Mouse (Mus musculus) hindbrain, embryonic 11.5 days (tissue): ENCODE measurements around the gene Spaca9. TPM values are rescaled to one million over a fixed set of nuclear protein-coding genes. Genes with fewer than 3 reads are reported as not detected.

ENCODE experiments used
- ATAC-seq: fragments of 200-750 bp; cut with Nextera tagmentation; 2 replicates; pipeline ENCODE4 v1.8.0; 2017; ENCODE audit warnings: mild to moderate bottlenecking, moderate TSS enrichment, moderate library complexity; ENCODE audit not compliant: low FRiP score
- DNase-seq: peaks from one replicate; pipeline ENCODE4 v3.0.0-alpha.2; 2015; ENCODE audit warnings: low spot score
- H3K27ac ChIP-seq: fragments of 300-500 bp; sonication (generic); 2 replicates; pipeline ENCODE4 v1.5.1; 2014; ENCODE audit warnings: mild to moderate bottlenecking, low read depth, low read length
- H3K27me3 ChIP-seq: fragments of 300-500 bp; sonication (generic); 2 replicates; pipeline ENCODE4 v1.6.1; 2014; ENCODE audit warnings: mild to moderate bottlenecking, low read length, moderate library complexity, mixed read lengths; ENCODE audit not compliant: control insufficient read depth, insufficient read depth
- H3K36me3 ChIP-seq: fragments of 300-500 bp; sonication (generic); 2 replicates; pipeline ENCODE4 v1.6.1; 2014; ENCODE audit warnings: mild to moderate bottlenecking, low read length, moderate library complexity, mixed read lengths; ENCODE audit not compliant: control insufficient read depth, insufficient read depth
- H3K4me1 ChIP-seq: fragments of 300-500 bp; sonication (generic); replicated peaks from 2 replicates; pipeline ENCODE4 v1.6.1; 2014; ENCODE audit warnings: low read length, mixed read lengths; ENCODE audit not compliant: control insufficient read depth, insufficient read depth
- H3K4me2 ChIP-seq: fragments of 300-500 bp; sonication (generic); replicated peaks from 2 replicates; pipeline ENCODE4 v1.6.1; 2014; ENCODE audit warnings: mild to moderate bottlenecking, low read depth, low read length
- H3K4me3 ChIP-seq: fragments of 300-500 bp; sonication (generic); 2 replicates; pipeline ENCODE4 v1.5.1; 2014; ENCODE audit warnings: low read depth, low read length
- H3K9ac ChIP-seq: fragments of 300-500 bp; sonication (generic); 2 replicates; pipeline ENCODE4 v1.6.1; 2014; ENCODE audit warnings: low read depth, low read length
- H3K9me3 ChIP-seq: fragments of 300-500 bp; sonication (generic); 2 replicates; pipeline ENCODE4 v1.6.1; 2016; ENCODE audit warnings: low read length; ENCODE audit not compliant: control insufficient read depth
- WGBS: fragments of 180-500 bp; shearing (Covaris S2); extraction: QIAGEN DNeasy Blood & Tissue Kit; methylation state at CpG from one replicate; pipeline ENCODE4 v1.1.7; 2014; 5-methylcytosine and 5-hydroxymethylcytosine counted together
- polyA plus RNA-seq: library from polyadenylated mRNA; unstranded; fragments of >200 nt; fragmentation: Nextera tagmentation; extraction: Ambion mirVana; gene quantifications from 2 replicates; pipeline ENCODE4 v1.2.1, GENCODE M21; 2014

Spaca9 gene
- polyA plus RNA-seq, 1 experiment from 2014 or later = 3.3 TPM

GRCm38 (mm10) chr2:28685895-28686294 lies 13.6 kb downstream of the Spaca9 start:
- WGBS = 86% methylated on average over 7 of the region's 7 CpGs
- Histone ChIP-seq H3K4me2 (no peak overlapping the region), H3K9me3 (no peaks in the 10 kb centered on the region), H3K27ac (no peak overlapping the region), H3K27me3 (no peaks in the 10 kb centered on the region), H3K4me1 (no peaks in the 10 kb centered on the region), H3K36me3 (peaks cover 4% of the 10 kb centered on the region; the same call in 1 of the 2 replicates), H3K4me3 (no peak overlapping the region), H3K9ac (no peak overlapping the region)
- no peak for DNase-seq
- ATAC-seq = no peak

GRCm38 (mm10) chr2:28681718-28682117 lies 17.8 kb downstream of the Spaca9 start:
- Histone ChIP-seq H3K9ac (no peak overlapping the region), H3K9me3 (no peaks in the 10 kb centered on the region), H3K4me3 (no peak overlapping the region), H3K4me1 (no peaks in the 10 kb centered on the region), H3K36me3 (peaks cover 4% of the 10 kb centered on the region; the same call in 1 of the 2 replicates), H3K4me2 (no peak overlapping the region), H3K27ac (no peak overlapping the region), H3K27me3 (no peaks in the 10 kb centered on the region)
- ATAC-seq (no peak), DNase-seq (no peak)
- 91% methylated on average over 4 of the region's 4 CpGs for WGBS

GRCm38 (mm10) chr2:28680710-28681109 lies 18.8 kb downstream of the Spaca9 start:
- Histone ChIP-seq H3K9ac (no peak overlapping the region), H3K27me3 (no peaks in the 10 kb centered on the region), H3K27ac (no peak overlapping the region), H3K4me3 (no peak overlapping the region), H3K36me3 (peaks cover 10% of the 10 kb centered on the region), H3K4me1 (no peaks in the 10 kb centered on the region), H3K9me3 (no peaks in the 10 kb centered on the region), H3K4me2 (no peak overlapping the region)
- no peak for ATAC-seq
- WGBS = 36% methylated on average over 4 of the region's 4 CpGs
- DNase-seq = peak; percentile 61

- no peak overlapping the region for H3K27ac ChIP-seq
- no peak overlapping the region for H3K9ac ChIP-seq
- no peaks in the 10 kb centered on the region for H3K4me1 ChIP-seq
- no peak overlapping the region for H3K4me2 ChIP-seq
- no peaks in the 10 kb centered on the region for H3K27me3 ChIP-seq
- ATAC-seq (no peak), DNase-seq (no peak)
- no peaks in the 10 kb centered on the region for H3K9me3 ChIP-seq
- H3K4me3 ChIP-seq = no peak overlapping the region
- 94% methylated on average over 8 of the region's 8 CpGs for WGBS
- H3K36me3 ChIP-seq = peaks cover 9% of the 10 kb centered on the region
Observed at GRCm38 (mm10) chr2:28676005-28676404, 23.5 kb downstream of the Spaca9 start.

DNA sequence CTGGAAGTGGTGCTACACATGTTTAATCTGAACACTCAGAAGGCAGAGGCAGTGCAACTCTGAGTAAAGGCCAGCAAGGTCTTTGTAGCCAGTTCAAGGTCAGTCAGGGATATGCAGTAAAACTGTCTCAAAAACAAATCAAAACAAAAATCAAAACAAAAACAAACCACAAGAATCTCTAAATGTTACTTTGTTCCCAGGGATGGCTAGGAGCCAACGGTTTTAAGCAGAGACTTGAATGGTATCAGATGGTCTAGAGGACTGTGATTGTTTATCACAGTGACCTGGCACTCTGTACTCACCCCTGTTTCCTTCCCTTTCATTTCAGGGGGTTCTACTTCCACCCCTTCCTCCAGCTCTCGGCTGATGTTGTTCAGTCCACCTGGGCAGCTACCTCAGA lies 28.1 kb downstream of the Spaca9 start:
- peaks cover 9% of the 10 kb centered on the region for H3K36me3 ChIP-seq
- ATAC-seq (no peak), DNase-seq (no peak)
- no peak overlapping the region for H3K4me3 ChIP-seq
- H3K4me1 ChIP-seq = no peaks in the 10 kb centered on the region
- H3K27ac ChIP-seq = no peak overlapping the region
- no peaks in the 10 kb centered on the region for H3K9me3 ChIP-seq
- H3K9ac ChIP-seq = no peak overlapping the region
- H3K4me2 ChIP-seq = no peak overlapping the region
- 89% methylated on average over 2 of the region's 2 CpGs for WGBS
- H3K27me3 ChIP-seq = no peaks in the 10 kb centered on the region

DNA sequence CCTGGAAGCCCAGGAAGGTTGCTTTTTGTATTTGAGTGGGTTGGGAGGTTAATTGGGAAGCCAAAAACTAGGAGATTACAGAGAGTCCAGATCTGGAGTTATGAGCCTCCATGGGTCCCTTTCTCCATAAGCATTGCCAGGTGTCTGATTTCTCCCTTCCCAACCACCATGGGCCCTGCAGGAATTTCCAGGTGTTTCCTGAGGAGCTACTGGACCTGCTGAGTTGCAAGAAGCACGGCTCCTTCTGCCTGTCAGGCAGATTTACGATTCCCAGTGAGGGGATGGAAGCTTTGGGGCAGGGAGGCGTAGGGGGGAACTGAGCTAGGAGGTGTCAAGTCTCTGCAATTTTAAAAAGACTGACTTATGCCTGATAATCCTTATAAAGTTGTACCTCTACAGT lies 33.7 kb downstream of the Spaca9 start:
- peaks cover 14% of the 10 kb centered on the region for H3K36me3 ChIP-seq
- H3K9ac ChIP-seq = no peak overlapping the region
- DNase-seq (no peak), ATAC-seq (no peak)
- H3K9me3 ChIP-seq = no peaks in the 10 kb centered on the region
- H3K27me3 ChIP-seq = no peaks in the 10 kb centered on the region
- 87% methylated on average over 3 of the region's 3 CpGs for WGBS
- H3K4me2 ChIP-seq = no peak overlapping the region
- no peak overlapping the region for H3K4me3 ChIP-seq
- no peak overlapping the region for H3K27ac ChIP-seq
- no peaks in the 10 kb centered on the region for H3K4me1 ChIP-seq

GRCm38 (mm10) chr2:28662891-28663290 lies 36.6 kb downstream of the Spaca9 start:
- no peak overlapping the region for H3K9ac ChIP-seq
- WGBS = 97% methylated on average over 3 of the region's 3 CpGs
- H3K4me1 ChIP-seq = no peaks in the 10 kb centered on the region
- H3K27me3 ChIP-seq = no peaks in the 10 kb centered on the region
- H3K36me3 ChIP-seq = peaks cover 14% of the 10 kb centered on the region
- no peaks in the 10 kb centered on the region for H3K9me3 ChIP-seq
- no peak overlapping the region for H3K27ac ChIP-seq
- H3K4me3 ChIP-seq = no peak overlapping the region
- no peak overlapping the region for H3K4me2 ChIP-seq
- no peak for DNase-seq
- ATAC-seq = no peak

DNA sequence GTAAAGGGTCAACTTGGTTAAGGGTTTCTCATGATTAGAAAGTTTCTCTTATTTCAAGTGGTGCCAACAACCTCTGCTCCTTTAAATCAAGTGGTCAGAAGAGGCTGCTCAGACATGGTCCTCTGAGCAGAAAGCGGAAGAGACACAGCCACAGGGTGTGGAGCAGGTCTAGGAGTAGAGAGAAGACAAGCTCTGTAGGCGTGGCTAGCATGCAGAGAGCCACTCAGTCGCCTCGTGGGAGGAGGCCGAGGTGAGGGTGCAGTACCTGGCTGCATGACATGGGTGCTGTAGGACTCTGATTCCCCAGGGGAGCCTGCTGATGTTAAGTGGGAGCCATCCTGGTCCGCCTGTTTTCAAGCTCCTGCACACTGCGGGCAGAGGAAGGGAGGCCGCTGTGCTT lies 43.3 kb downstream of the Spaca9 start:
- Histone ChIP-seq H3K27me3 (no peaks in the 10 kb centered on the region), H3K4me3 (no peak overlapping the region), H3K9ac (no peak overlapping the region), H3K4me1 (no peaks in the 10 kb centered on the region), H3K9me3 (no peaks in the 10 kb centered on the region), H3K36me3 (peaks cover 1% of the 10 kb centered on the region; the same call in 1 of the 2 replicates), H3K27ac (no peak overlapping the region), H3K4me2 (no peak overlapping the region)
- DNase-seq (no peak), ATAC-seq (no peak)
- WGBS = 84% methylated on average over 8 of the region's 8 CpGs

- DNase-seq (peak; percentile 28), ATAC-seq (no peak)
- no peaks in the 10 kb centered on the region for H3K4me1 ChIP-seq
- H3K9ac ChIP-seq = no peak overlapping the region
- H3K4me3 ChIP-seq = no peak overlapping the region
- H3K27me3 ChIP-seq = no peaks in the 10 kb centered on the region
- WGBS = 68% methylated on average over 2 of the region's 2 CpGs
- H3K4me2 ChIP-seq = no peak overlapping the region
- H3K9me3 ChIP-seq = no peaks in the 10 kb centered on the region
- no peaks in the 10 kb centered on the region; the same call in 1 of the 2 replicates for H3K36me3 ChIP-seq
- H3K27ac ChIP-seq = no peak overlapping the region
Observed at GRCm38 (mm10) chr2:28654295-28654694, 45.2 kb downstream of the Spaca9 start.
